Mouse (Mus musculus): Measurements from ENCODE around the gene Smarcc1. TPM values are rescaled to one million over a fixed set of nuclear protein-coding genes. Genes with fewer than 3 reads are reported as not detected.

The Smarcc1 gene
- polyA plus RNA-seq, 1 experiment = 10.8 TPM

GRCm38 (mm10) chr9:110268416-110268815, 150.9 kb downstream of the Smarcc1 start:
- DNase-seq (ENCODE audit: low read depth, low spot score) = no peak
- 92% methylated on average over 10 of the region's 10 CpGs for WGBS

GRCm38 (mm10) chr9:110272330-110272729, 154.8 kb downstream of the Smarcc1 start:
- WGBS = 89% methylated on average over 3 of the region's 3 CpGs
- DNase-seq (ENCODE audit: low read depth, low spot score) = no peak

- 63% methylated on average over 4 of the region's 4 CpGs for WGBS
- DNase-seq (ENCODE audit: low read depth, low spot score) = no peak
Observed at GRCm38 (mm10) chr9:110273507-110273906, 156.0 kb downstream of the Smarcc1 start.

GRCm38 (mm10) chr9:110275882-110276281, 158.4 kb downstream of the Smarcc1 start:
- WGBS = 69% methylated on average over 5 of the region's 5 CpGs
- no peak for DNase-seq (ENCODE audit: low read depth, low spot score)

GRCm38 (mm10) chr9:110277431-110277881, 159.9 kb downstream of the Smarcc1 start:
- DNase-seq (ENCODE audit: low read depth, low spot score) = no peak
- 66% methylated on average over 8 of the region's 8 CpGs for WGBS

GRCm38 (mm10) chr9:110284075-110284697, 166.7 kb downstream of the Smarcc1 start:
- DNase-seq (ENCODE audit: low read depth, low spot score) = no peak
- WGBS = 93% methylated on average over 10 of the region's 10 CpGs

GRCm38 (mm10) chr9:110287321-110287924, 169.9 kb downstream of the Smarcc1 start:
- no peak for DNase-seq (ENCODE audit: low read depth, low spot score)
- 79% methylated on average over 7 of the region's 7 CpGs for WGBS

Other genes starting within 250 kb of the Smarcc1 start
- 13.8 and 18.0 TPM in 2 replicates for gene Cdc25a, start 242.1 kb upstream of the Smarcc1 start, polyA plus RNA-seq (2012; rRNA removed)
- 117 and 129 TPM in 2 replicates for gene Map4, start 186.2 kb upstream of the Smarcc1 start, polyA plus RNA-seq (2012; rRNA removed)
- 49.4 and 56.5 TPM in 2 replicates for gene Dhx30, start 122 bp downstream of the Smarcc1 start, polyA plus RNA-seq (2012; rRNA removed)
- 0.25 and 0.45 TPM in 2 replicates for gene Cspg5, start 126.1 kb downstream of the Smarcc1 start, polyA plus RNA-seq (2012; rRNA removed)
- 9.2 and 11.2 TPM in 2 replicates for gene Elp6, start 187.5 kb downstream of the Smarcc1 start, polyA plus RNA-seq (2012; rRNA removed)
- gene Scap, start 215.6 kb downstream of the Smarcc1 start, polyA plus RNA-seq (2012; rRNA removed) = 23.6 and 25.0 TPM in 2 replicates